Mouse (Mus musculus) midbrain, embryonic 14.5 days (tissue): ENCODE data around the gene Pcnx3. TPM values are rescaled to one million over a fixed set of nuclear protein-coding genes. Genes with fewer than 3 reads are reported as not detected.

ENCODE experiments used
- ATAC-seq: fragments of 200-750 bp; cut with Nextera tagmentation; 2 replicates; pipeline ENCODE4 v1.8.0; 2017; ENCODE audit warnings: moderate number of reproducible peaks, moderate library complexity; ENCODE audit not compliant: low FRiP score, low TSS enrichment
- DNase-seq: peaks from one replicate; pipeline ENCODE4 v3.0.0-alpha.2; 2015
- H3K27ac ChIP-seq: fragments of 300-500 bp; sonication (generic); replicated peaks from 2 replicates; pipeline ENCODE4 v1.5.1; 2014; ENCODE audit warnings: mild to moderate bottlenecking, low read depth, low read length, moderate library complexity
- H3K27me3 ChIP-seq: fragments of 300-500 bp; sonication (generic); 2 replicates; pipeline ENCODE4 v1.6.1; 2014; ENCODE audit warnings: low read length, control low read depth, mixed read lengths; ENCODE audit not compliant: control insufficient read depth, insufficient read depth
- H3K36me3 ChIP-seq: fragments of 300-500 bp; sonication (generic); 2 replicates; pipeline ENCODE4 v1.6.1; 2014; ENCODE audit warnings: low read length, control low read depth; ENCODE audit not compliant: control insufficient read depth, insufficient read depth
- H3K4me1 ChIP-seq: fragments of 300-500 bp; sonication (generic); 2 replicates; pipeline ENCODE4 v1.6.1; 2014; ENCODE audit warnings: mild to moderate bottlenecking, antibody characterized with exemption, low read length, control low read depth; ENCODE audit not compliant: control insufficient read depth, insufficient read depth
- H3K4me2 ChIP-seq: fragments of 300-500 bp; sonication (generic); 2 replicates; pipeline ENCODE4 v1.6.1; 2014; ENCODE audit warnings: mild to moderate bottlenecking, low read length, moderate library complexity
- H3K4me3 ChIP-seq: fragments of 300-500 bp; sonication (generic); replicated peaks from 2 replicates; pipeline ENCODE4 v1.5.1; 2014; ENCODE audit warnings: low read depth, low read length
- H3K9ac ChIP-seq: fragments of 300-500 bp; sonication (generic); replicated peaks from 2 replicates; pipeline ENCODE4 v1.6.1; 2014; ENCODE audit warnings: mild to moderate bottlenecking, low read length, moderate library complexity
- H3K9me3 ChIP-seq: fragments of 300-500 bp; sonication (generic); 2 replicates; pipeline ENCODE4 v1.6.1; 2016; ENCODE audit warnings: low read length, control low read depth, mixed read lengths; ENCODE audit not compliant: control insufficient read depth
- WGBS: fragments of 180-500 bp; shearing (Covaris S2); extraction: QIAGEN DNeasy Blood & Tissue Kit; methylation state at CpG from one replicate; pipeline ENCODE4 v1.1.7; 2014; 5-methylcytosine and 5-hydroxymethylcytosine counted together
- polyA plus RNA-seq: library from polyadenylated mRNA; unstranded; fragments of >200 nt; fragmentation: Nextera tagmentation; extraction: Ambion mirVana; gene quantifications from 2 replicates; pipeline ENCODE4 v1.2.1, GENCODE M21; 2014

Gene Pcnx3
- polyA plus RNA-seq, 1 experiment from 2014 or later = 33.6 TPM

DNA sequence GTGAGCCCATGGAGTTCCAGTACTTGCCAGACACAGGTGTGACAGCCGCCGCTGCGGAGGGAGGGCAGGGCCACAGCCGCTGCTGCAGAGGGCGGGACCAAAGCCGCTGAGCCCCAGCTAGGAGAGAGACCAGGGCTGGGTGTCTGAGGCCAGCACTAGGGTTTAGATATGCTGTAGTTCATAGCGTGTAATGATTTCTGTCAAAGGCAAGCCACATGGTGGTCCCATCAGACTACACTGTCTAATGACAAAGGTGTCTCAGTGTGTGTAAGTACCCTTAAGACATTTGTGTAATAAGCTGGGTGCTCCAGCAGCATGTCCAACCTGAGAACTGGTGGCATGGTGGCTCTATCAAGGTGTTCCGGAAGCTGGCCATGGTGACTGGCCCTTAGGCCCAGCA is 47.1 kb downstream of the Pcnx3 start:
- H3K4me3 ChIP-seq = no peak overlapping the region

DNA sequence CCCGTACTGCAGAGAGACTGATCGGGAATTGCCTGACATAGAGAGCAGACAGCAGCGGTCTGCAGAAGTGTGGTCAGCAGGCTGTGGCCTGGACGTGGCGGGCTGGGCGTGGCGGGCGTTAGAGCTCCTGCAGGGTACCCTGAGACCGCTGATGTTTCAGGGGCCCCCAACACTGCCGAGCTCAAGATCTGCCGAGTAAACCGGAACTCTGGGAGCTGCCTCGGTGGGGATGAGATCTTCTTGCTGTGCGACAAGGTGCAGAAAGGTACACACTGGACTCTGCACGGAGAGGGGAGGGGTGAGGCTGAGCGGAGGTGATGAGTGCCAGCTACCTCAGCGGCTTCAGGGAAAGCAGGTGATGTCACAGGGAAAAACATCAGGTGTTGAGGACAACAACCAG is 47.7 kb downstream of the Pcnx3 start:
- Histone ChIP-seq H3K27ac (no peak overlapping the region), H3K36me3 (peaks cover 74% of the 10 kb centered on the region), H3K4me3 (no peak overlapping the region), H3K4me1 (peaks cover 12% of the 10 kb centered on the region), H3K27me3 (no peaks in the 10 kb centered on the region), H3K9ac (no peak overlapping the region), H3K9me3 (no peaks in the 10 kb centered on the region), H3K4me2 (no peak overlapping the region)
- no peak for ATAC-seq
- no peak for DNase-seq
- 96% methylated on average over 17 of the region's 17 CpGs for WGBS

More for the DNA sequence above, 47.1 kb downstream of the Pcnx3 start:
- no peaks in the 10 kb centered on the region for H3K27me3 ChIP-seq
- H3K27ac ChIP-seq = no peak overlapping the region
- DNase-seq = no peak
- 90% methylated on average over 8 of the region's 8 CpGs for WGBS
- H3K9me3 ChIP-seq = no peaks in the 10 kb centered on the region
- no peak overlapping the region for H3K9ac ChIP-seq
- ATAC-seq = no peak
- H3K4me2 ChIP-seq = no peak overlapping the region
- peaks cover 11% of the 10 kb centered on the region for H3K4me1 ChIP-seq
- H3K36me3 ChIP-seq = peaks cover 80% of the 10 kb centered on the region

DNA sequence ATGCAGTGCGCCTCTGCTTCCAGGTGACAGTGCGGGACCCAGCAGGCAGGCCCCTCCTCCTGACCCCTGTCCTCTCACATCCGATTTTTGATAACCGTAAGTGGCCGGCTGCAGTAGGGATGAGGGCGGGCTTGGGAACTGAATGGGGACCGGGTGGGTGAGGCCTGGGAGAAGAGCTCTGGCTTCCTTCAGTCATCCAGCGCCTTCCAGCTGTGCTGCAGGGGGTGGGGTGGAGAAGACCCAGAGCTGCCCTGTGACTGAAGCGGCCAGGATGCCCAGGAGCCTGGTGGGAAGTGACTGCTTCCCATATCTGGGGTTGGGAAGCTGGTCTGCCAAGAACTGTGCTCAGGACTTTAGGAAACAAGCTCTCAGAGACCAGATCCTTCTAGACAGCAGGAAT is 48.4 kb downstream of the Pcnx3 start:
- Histone ChIP-seq H3K4me3 (no peak overlapping the region), H3K27me3 (no peaks in the 10 kb centered on the region), H3K4me2 (no peak overlapping the region), H3K4me1 (peaks cover 12% of the 10 kb centered on the region), H3K27ac (no peak overlapping the region), H3K9me3 (no peaks in the 10 kb centered on the region), H3K36me3 (peaks cover 67% of the 10 kb centered on the region), H3K9ac (no peak overlapping the region)
- WGBS = 85% methylated on average over 9 of the region's 9 CpGs
- DNase-seq (no peak), ATAC-seq (no peak)

DNA sequence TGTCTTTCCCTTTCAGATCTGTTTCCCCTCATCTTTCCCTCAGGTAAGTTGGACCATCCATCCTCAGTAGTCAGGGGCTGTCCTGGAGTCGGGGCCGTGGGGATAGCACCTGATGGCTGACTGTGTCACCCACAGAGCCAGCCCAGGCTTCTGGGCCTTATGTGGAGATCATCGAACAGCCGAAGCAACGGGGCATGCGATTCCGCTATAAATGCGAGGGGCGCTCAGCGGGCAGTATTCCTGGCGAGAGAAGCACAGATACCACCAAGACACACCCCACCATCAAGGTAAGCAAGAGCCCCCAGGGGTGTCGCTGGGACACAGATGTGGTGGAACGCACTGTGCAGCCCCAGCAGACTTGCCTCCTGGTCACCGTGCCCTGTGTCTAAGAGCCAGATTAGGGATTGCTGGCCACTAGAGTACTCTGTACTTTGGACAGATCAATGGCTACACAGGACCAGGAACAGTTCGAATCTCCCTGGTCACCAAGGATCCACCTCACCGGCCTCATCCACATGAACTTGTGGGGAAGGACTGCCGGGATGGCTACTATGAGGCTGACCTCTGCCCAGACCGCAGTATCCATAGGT is 50.2 kb downstream of the Pcnx3 start:
- H3K9ac ChIP-seq = peak overlapping the region; percentile 91; the same call in 1 of the 2 replicates
- H3K4me1 ChIP-seq = peaks cover 12% of the 10 kb centered on the region
- H3K27me3 ChIP-seq = no peaks in the 10 kb centered on the region
- H3K27ac ChIP-seq = no peak overlapping the region
- ATAC-seq (0 out of 2 replicates have a peak, but pooled peaks have one; percentile 24), DNase-seq (no peak)
- peak overlapping the region; percentile 97 for H3K4me2 ChIP-seq
- H3K36me3 ChIP-seq = peaks cover 50% of the 10 kb centered on the region
- no peaks in the 10 kb centered on the region for H3K9me3 ChIP-seq
- WGBS = 90% methylated on average over 18 of the region's 18 CpGs
- peak overlapping the region; percentile 77 for H3K4me3 ChIP-seq

DNA sequence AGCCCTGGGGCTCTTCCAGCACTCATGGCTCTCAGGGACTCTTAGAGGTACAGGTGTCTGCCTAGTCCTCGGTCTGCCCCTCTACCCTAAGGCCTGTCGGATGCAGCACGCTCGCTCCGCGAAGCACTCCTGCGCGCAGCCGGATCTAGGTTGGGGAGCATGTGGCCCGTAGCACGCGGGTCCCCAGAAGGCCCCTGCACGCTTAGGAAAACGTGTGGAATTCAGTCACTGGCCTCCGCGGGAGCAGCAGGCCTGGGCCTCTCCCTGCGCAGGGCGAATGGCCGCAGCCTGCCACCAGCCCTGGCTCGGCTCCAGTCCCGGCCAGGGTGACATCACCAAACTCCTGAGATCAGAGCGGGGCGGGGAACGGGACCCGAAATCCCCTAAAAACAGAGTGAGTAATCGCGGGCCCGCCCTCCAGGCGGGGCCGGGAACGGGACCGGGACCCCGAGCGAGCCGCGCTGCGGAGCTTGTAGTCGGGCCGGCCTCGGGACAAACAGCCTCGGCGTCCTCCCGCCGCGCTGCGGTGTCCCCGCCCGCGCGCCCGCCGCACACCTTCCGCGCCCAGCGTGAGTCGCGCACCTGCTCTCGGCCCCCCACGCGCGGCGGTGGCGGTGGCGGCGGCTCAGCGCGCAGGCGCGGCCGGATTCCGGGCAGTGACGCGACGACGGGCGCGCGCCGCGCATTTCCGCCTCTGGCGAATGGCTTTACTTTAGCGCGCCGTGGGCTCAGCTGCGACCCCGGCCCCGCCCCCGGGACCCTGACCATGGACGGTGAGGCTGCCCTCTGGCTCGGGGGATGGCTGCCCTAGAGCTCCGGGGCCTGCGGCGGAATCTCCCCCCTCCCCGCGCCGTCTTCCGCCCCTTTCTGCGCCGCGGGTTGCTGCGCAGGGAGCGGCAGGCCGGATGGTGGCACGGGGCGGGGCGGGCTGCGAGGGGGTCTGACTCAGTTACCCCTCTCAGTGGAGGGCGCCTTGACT is 51.4 kb downstream of the Pcnx3 start, which contains the start of gene Rela:
TSS of gene Rela (plus strand) at position 415 of the 979 bp plus-strand sequence.
- DNase-seq = peak; percentile 94
- Histone ChIP-seq H3K4me3 (peak within 1 kb of the TSS; percentile 77), H3K9ac (peak within 1 kb of the TSS; percentile 91), H3K4me1 (peaks cover 12% of the 10 kb centered on the region), H3K27me3 (no peaks in the 10 kb centered on the region), H3K27ac (peak within 1 kb of the TSS; percentile 91), H3K9me3 (no peaks in the 10 kb centered on the region), H3K4me2 (peak within 1 kb of the TSS; percentile 97), H3K36me3 (peaks cover 38% of the 10 kb centered on the region)
- WGBS = under 1% methylated on average over 103 of the region's 109 CpGs
- peak; percentile 82 for ATAC-seq

DNA sequence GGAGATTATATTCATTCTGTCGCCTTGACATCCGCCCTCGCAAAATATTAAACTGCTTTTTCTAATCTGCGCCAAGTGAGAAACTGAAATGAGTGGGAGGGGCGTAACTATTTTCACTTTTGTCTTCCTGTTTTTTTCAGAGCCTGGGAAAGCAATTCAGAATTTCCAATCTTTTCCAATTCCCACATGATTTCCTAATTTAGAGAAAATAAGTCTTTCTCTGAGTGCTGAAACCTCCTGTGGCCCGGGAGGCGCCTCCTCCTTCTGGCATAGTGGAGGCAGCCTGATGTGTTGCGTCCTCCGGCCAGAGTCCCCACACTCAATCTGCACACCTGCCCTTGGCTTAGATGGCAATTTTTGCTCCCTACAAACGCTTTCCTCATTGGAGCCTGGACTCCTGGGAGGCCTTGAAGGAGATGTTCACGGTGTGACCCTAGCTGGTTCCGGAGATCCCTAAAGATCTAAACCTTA is 52.1 kb downstream of the Pcnx3 start:
- 37% methylated on average over 12 of the region's 12 CpGs for WGBS
- Histone ChIP-seq H3K9me3 (no peaks in the 10 kb centered on the region), H3K36me3 (peaks cover 30% of the 10 kb centered on the region), H3K27me3 (no peaks in the 10 kb centered on the region), H3K4me1 (peaks cover 12% of the 10 kb centered on the region), H3K4me2 (peak overlapping the region; percentile 97), H3K9ac (peak overlapping the region; percentile 91), H3K27ac (peak overlapping the region; percentile 91), H3K4me3 (peak overlapping the region; percentile 77)
- no peak for DNase-seq
- ATAC-seq = no peak

DNA sequence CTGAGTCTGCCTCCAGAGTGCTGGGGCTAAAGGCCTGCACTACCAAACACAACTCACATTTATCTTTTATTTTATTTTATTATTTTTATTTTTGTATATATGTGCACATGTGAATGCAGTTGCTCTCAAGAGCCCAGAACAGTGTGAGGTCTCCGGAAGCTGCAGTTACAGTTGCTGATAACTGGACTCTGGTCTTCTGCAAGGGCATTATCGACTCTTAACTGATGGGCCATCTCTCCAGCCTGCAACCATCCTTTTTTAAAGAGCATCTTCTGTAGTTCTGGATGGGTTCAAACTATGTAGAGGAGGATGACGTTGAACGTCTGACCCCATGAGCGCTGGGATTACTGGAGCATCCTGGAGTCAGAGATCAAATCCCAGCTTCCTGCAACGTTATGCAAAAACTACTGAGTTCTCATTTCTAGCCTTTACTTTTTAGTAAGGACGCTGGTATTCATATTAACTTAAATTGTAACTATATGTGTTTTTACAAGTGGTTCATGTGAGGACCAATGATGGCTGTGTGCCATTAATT is 52.6 kb downstream of the Pcnx3 start:
- H3K4me1 ChIP-seq = peaks cover 12% of the 10 kb centered on the region
- H3K4me2 ChIP-seq = peak overlapping the region; percentile 97; the same call in 1 of the 2 replicates
- H3K27me3 ChIP-seq = no peaks in the 10 kb centered on the region
- no peaks in the 10 kb centered on the region for H3K9me3 ChIP-seq
- DNase-seq (no peak), ATAC-seq (no peak)
- H3K9ac ChIP-seq = no peak overlapping the region; the same call in 1 of the 2 replicates
- 80% methylated on average over 7 of the region's 7 CpGs for WGBS
- H3K36me3 ChIP-seq = peaks cover 25% of the 10 kb centered on the region
- no peak overlapping the region for H3K27ac ChIP-seq
- H3K4me3 ChIP-seq = no peak overlapping the region

DNA sequence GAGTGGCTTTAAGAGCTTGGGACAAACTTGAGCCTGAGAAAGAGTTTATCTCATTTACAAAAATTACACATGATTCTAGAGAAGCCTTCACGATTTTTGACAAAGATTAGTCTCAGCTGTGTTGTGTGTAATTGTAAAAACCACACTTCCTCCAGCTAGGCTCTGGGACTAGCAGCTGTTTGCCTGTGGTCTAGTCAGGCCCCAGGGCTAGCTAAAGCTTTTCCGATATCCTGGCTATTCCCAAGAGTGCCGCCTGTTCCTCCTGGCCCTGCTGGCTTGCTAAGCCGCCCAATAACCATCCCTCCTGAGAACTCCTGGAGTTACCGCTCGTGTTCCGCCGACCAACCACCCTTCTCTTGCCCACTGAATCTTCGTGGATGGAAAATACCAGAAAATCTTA is 56.6 kb downstream of the Pcnx3 start:
- DNase-seq (no peak), ATAC-seq (no peak)
- Histone ChIP-seq H3K4me1 (peaks cover 4% of the 10 kb centered on the region; the same call in 1 of the 2 replicates), H3K27ac (no peak overlapping the region), H3K9me3 (no peaks in the 10 kb centered on the region), H3K4me3 (no peak overlapping the region), H3K36me3 (no peaks in the 10 kb centered on the region), H3K27me3 (no peaks in the 10 kb centered on the region), H3K9ac (no peak overlapping the region), H3K4me2 (no peak overlapping the region)
- 72% methylated on average over 9 of the region's 9 CpGs for WGBS
